Mouse (Mus musculus) monocyte, adult 2 months (primary cell): ENCODE measurements around the gene Gm20388.

Source experiments
- DNase-seq, 2 experiments: peaks; one replicate each; pipeline ENCODE4 v3.0.0; 2022; ENCODE audit warnings: low spot score in 2 of 2, low read depth in 1 of 2

Gm20388 gene

DNA sequence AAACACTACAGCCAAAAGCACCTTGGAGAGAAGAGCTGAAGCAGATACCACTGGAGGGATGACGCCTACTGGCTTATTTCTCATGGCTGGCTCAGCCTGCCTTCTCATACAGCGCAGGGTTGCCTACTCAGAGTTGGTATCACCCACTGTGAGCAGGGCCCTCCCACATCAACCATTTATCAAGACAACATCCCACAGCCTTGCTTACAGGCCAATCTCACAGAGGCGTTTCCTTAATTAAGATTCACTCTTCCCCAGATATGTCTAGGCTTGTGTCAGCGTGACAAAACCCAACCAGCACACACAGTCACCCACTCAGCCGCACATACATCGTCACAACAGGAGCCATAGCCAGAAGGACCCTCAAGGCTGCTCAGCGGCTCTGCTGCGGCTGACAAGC is 4172.0 kb downstream of the Gm20388 start:
- DNase-seq = no peak

DNA sequence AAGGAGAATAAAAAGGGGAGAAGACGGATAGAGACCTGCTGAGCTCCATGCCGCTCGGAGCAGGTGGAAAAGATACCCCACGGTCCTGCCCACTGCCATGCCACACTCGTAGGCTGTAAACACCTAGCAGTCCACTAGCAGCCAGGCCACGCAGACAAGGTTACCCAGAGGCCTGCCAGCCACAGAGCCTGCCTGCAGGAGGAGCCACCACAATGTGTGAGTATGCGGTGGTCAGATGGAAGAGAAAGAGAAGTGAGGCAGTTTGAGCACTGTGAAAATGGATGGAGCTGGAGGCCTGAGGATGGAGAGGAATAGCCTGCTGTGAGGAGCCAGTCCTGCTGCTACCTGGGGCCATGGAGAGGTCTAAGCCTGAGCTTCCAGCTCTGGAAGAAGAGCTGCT is 4173.0 kb downstream of the Gm20388 start:
- DNase-seq = no peak

DNA sequence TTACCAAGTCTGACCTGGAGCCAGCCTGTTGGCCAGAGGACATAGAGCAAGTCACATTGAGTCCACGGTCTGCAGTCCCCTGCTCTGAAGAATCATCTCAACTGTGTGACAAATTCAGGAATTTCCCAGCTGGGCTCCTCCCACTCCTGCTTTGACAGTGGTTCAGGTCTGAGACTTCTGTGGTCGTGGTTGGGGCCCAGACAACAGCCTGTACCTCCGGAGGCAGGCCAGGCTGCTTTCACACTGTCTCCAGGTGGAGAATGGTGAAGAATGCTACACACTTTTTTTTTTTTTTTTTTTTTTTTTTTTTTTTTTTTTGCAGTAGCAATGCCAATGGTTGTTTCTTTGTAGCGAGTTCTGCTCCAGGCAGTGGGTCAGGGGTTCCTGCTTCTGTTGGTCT is 4175.0 kb downstream of the Gm20388 start:
- no peak for DNase-seq

DNA sequence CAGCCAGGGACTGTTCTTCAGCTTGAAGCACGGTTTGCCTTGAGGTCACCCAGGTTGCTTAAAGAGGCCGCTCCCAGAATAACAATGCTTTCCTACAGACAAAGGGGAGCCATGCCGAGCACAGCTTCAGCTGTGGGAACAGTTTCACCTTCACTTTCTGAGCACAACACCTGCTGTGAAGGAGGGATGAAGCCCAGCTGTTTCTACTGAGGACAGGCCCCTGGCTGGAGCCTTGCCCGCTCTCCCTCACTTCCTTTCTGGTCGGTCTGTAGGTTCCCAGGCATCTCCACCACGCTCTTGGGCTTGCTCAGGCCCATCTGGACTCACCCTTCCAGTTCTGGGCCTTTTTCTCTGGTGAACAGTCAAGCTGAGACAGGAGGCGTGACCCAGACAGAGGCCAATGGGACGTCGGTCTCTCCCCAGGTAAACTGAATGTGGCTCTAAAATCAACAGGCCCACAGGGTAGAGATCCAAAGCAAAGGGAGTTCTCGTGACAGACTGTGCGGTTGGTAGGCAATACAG is 4177.5 kb downstream of the Gm20388 start:
- no peak for DNase-seq

DNA sequence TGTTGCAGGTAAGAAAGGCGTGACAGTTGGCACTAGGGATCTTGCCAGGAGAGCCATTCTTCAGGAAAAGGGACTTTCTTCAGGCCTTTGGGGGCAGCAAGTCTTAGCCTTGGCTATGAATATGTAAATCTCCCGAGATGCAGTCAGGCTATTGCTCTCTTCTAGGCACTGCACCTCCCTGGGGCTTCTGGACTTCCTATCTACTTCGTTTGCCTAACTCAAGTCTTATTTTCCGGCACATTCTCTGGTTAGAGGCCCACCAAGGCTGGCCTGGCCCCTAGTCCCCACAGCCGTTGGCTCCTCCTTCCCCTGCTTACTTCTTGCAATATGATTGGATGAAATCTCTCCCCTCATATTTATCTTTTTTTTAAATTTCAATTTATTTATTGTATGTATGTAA is 4178.4 kb downstream of the Gm20388 start:
- DNase-seq = no peak

DNA sequence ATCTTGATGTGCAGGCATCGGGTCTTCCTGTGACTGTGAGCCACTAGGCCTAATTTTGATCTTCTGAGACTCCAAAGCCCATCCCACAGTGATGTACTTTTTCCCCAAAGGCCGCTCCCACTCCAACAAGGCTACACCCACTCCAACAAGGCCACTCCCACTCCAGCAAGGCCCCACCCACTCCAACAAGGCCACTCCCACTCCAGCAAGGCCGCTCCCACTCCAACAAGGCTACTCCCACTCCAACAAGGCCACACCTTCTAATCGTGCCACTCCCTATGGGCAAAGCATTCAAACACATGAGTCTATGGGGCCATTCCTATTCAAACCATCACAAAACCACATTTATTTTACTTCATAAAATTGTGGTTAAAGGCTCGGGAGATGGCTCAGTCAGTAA is 4179.8 kb downstream of the Gm20388 start:
- no peak for DNase-seq

DNA sequence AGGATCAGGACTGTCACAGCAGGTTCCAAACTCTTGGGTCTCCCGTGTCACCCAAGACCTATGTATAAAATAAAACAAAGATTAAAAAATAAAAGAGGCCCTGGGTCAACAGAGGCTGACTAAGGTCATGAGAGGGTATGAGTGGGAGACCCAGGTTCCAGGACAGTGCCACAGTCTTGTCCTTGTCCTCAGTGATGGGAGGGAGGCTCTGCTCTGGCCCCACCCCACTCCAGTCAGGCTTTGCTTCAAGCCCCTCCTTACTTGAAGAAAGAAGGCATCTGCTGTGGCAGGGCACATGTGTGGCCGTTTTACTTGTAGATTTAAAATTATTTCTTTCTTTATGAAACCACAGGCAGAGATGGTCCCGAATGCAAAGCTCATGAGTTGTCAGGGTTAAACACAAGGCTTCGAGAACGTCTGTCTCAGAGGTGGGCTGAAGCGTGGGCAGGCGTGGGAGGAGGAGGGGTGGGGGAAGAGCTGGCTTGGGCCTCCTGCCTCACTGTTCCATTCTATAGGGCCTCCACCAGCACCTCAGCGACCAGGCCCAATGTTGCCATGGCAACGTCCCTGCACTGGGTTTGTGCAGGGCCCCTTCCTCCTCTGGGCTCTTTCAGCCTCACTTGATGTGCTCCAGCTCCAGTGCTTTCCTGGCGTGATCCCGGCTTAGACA is 4188.4 kb downstream of the Gm20388 start:
- DNase-seq = no peak

DNA sequence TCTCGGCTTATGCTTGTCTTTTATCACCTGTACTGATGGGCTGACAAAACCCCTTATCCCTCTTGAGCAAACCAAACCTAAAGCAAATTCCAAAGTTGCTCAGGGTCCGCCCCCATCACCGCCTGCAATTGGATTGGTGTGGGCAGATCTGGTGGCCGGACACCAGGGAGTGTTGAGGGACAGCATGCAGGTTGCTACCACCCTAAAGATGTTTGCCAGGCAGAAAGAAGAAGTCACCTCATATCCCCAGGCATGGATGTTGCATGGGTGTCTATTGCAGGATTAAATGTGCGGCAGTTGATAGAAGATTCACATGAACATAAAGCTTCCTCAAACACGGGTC is 4189.0 kb downstream of the Gm20388 start:
- no peak for DNase-seq

DNA sequence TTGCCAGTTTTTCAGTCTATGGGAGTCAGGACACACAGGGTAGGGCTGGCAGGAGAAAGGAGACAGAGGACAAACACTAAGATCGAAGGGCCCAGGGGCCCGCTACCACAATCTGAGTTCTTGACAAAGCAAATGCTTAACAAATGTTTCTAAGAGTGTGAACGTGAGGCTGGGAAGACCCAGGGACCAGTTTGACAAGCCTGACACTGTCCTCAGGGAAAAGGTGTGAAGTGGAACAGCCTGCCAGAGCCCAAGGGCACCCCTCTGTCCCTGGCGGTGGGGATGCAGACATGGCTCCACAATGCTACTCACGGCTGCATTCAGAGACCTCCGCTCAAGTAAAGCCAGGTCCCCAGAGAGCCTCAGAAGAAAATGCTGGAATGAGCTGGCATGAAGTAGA is 4195.2 kb downstream of the Gm20388 start:
- no peak for DNase-seq

DNA sequence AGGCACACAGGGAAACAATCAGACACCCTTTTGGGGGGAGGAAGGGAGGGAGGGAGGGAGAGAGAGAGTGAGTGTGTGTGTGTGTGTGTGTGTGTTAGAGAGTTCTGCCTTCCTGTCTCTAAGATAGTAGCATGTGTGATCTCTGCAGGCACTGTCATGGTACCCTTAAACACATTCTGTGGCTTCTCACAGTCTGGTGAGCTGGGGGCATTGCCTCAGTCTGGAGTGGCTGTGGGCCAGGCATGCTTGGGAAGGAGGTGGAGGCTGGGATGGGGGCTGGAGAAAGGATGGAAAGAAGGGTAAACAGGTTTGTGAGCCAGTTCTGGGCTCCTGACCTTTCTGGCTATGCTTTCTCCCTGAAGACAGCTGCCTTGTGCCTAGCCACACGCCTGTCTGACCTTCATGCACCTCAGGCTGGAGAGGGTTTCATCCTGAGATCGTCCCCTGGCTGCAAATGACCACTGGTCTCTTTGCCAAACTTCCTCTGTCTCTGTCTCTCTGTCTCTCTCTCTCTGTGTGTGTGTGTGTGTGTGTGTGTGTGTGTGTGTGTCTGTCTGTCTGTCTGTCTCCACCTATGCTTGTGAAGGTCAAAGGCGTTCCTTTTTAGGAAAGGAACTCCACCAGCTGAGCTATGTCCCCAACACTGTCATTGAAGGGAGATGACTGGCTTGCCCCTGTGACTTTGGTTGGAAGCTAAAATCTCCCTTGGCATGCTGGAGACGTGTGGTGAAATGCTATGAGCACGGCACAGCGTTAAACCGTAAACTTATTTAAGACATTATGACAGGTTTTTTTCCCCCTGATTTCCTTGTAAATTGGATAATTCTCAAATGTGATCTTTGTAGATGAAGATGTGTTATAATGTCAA is 4195.9 kb downstream of the Gm20388 start:
- DNase-seq = no peak

DNA sequence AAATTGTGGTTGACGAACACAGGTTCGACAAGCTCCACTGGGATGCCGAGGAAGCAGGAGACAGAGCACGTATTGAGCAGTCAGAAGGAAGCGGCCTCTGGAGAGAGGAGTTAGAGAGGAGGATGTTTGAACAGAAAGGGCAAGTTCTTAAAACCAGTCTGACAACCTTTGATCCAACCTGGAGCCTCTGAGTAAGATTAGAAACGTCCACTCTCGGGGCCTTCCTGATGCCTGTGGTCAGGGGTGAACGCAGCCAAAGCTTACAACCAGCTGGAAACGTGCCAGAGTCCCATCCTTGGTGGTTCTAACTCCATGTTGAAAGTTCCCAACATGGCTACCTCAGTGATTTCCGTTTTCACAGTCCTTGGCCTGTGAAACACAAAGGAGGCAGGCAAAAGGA is 4202.5 kb downstream of the Gm20388 start:
- DNase-seq = no peak

DNA sequence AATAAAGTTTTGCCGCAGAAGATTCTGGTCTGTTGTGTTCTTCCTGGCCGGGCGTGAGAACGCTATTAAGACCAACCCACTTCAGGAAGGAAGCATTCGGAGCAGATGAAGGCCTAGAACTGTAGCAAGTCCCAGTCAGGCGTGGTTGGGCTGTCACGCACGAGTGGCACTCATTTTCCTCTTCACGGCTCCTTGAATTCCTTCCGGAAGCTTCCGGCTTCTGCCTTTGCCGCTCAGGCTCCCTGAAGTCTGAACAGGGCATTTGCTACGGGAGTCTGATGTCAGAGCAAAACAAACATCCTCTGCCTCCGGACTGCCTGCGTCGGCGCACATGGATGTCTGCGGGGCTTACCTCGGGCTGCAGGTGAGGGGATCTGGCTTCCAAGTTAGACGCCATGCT is 4214.6 kb downstream of the Gm20388 start:
- no peak for DNase-seq

DNA sequence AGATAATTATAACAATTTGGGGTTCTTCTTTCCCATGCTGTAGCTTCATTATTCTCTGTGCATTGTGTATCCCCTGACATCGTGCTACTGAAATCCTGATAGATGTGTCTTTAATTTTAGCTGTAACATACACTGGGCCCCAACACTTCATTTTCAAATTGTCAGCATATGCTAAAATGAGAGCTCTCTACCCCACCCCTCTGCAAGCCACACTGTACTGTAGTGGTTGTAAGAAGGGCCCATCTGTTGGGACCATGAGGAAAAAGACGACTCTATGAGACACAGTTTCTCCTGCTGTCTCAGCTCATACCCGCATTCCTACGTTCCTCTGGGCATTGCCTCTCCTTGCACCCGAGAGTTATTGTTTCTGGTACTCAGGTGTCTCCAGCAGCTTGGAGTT is 4226.6 kb downstream of the Gm20388 start:
- no peak for DNase-seq

DNA sequence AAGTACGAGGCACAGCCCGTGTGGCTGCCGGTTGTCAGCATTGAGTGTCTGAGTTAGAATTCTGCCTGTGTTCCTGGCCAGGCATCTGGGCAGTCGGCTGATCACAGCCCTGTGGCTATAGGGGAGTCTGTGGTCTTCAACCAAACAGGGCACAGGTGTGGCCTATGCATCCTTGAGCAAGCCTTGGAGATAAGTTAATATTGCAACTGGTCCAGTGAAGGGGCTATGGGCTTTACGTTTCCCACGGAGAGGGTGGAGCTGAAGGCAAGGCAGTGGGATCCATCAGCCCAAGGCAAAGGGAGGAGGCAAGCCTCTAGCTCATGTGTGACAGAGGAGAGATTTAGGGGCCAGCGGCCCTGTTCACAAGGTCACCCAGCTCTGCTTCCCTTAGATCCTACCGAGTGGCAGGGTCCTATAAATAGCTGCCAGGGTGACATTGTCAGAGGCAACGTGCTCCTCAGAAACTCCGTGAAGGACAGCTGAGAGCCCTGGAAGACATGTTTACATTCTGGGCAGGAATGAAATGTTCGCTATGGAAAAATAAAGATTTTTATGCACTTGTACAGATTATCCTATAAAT is 4229.7 kb downstream of the Gm20388 start:
- DNase-seq = no peak

DNA sequence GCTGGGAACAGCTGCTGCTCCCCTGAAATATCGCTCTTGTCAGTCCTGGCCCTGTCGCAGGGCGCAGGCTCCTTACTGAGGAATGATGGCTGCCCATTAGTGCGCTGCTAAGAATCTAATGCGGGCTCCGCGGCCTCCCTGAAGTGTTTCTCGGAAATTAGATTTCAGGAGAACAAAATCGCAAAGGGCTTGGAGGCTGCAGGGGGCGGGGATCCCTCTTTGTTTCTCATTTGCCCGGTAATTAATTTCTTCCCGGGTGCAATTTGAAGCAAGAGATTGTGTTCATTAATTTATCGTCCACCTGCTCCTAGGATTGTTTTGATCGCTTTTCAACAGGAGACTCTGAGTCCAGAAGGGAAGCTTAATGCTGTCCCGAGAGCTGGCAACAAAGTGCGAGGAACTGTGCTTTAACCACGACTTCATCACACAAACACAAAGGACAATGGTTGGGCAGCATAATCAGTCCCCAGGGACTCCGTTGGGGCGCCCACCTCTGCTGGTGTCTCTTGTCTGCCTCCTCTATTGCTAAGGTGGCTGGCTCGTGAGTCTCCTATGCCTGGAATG is 4230.3 kb downstream of the Gm20388 start:
- peak in 1 of 2 experiments; percentile 0 for DNase-seq

DNA sequence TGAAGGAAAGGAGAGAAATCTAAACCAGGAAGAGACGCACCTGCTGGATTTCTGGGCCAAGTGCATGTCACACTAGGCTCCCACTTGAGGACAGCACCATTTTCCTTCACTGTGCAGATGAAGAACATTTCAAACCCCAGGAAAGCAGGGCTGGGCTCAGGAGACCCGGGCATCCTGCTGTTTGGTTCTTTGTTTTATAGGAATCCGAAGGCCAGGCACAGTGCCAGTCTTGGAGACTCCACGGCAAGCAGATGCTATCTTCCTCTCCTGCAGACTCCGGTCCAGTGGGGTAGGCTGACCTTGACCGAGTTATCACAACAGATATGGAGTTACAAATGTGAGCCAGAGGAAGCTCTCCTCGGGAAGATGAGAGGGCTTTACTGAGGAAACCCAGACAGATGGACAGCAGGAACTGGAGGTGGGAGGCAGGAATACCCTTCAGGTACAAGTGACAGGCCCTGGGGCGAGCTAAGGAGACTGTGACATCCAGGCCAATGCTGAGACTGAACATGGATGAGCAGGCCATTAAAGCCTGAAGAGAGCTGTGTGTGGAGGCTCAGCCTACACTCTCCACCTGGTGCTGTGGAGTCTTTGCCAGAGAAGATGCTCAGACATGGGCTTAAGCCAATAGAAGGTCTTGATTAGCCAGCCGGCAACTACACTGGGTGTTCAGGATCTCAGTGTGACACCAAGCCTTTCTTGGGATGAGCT is 4231.2 kb downstream of the Gm20388 start:
- peak in 1 of 2 experiments; percentile 0 for DNase-seq

DNA sequence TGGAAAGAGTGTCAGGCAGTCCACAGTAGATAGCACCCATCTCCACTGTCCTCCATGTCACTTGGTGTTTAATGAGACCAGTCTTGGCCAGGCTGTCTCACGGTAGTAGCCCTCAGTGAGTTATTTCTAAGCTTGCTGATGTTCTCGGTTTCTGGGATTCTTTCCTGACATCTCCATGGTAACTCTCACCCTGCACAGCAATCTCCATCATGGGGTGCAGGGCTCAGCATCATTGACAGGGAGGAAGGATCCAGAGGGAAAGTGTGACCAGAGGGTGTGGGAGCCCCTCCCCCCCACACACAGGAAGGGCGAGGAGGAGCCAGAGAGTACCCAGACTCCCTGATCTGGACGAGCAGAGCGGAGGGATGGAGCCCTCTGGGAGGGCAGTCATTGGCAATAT is 4232.4 kb downstream of the Gm20388 start:
- DNase-seq = no peak

DNA sequence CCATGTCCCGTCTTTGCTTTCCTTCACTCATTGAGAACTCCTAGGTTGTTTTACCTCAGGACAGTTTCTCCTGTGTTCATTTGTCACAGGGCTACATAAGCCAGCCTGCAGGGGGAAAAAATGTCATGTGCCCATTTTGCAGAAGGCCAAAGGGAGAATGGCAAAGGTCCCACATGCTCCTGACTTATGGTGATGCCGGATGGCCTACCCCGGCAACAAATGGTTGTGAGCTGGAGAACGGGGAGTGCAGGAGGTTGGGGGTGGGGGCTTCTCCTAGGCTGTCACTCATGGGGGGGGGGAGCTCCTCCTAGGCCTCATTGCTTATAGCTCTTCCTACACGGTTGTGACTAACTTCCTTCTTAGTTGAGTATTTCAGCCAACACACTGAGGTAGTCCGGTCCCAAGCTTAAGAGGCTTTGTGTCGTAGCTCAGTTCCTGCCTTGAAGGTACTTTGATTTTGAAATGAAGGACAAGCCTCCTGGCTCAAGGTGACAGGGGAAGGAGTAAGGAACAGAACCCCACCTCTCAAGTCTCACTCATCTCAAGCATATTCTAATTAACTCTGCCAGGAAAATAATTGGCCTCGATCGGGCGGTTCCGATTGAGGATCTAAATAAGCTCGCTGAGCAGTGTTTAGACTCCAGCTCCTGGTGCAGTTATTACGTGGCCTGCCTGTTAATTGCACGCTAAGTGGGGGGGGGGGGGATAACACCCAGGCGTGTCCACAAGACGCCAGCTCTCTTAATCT is 4233.4 kb downstream of the Gm20388 start:
- DNase-seq = no peak

DNA sequence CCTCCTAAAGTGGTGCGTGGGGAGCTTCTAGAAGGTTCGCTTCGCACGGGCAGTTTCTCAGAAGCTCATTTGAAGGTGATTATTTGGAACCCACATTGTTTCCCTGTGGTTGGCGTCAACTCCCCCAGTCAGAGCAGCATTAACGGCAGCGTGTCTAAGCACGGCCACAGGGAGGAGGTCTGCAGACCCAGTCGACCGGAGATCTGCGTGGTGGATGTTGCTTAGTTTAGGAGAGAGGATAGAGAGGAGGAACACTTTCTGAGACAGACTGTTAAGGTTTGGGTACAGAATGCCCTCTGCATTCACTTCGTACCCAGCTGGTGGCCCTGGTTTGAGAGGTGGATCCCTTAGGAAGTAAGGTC is 4234.0 kb downstream of the Gm20388 start:
- no peak for DNase-seq

DNA sequence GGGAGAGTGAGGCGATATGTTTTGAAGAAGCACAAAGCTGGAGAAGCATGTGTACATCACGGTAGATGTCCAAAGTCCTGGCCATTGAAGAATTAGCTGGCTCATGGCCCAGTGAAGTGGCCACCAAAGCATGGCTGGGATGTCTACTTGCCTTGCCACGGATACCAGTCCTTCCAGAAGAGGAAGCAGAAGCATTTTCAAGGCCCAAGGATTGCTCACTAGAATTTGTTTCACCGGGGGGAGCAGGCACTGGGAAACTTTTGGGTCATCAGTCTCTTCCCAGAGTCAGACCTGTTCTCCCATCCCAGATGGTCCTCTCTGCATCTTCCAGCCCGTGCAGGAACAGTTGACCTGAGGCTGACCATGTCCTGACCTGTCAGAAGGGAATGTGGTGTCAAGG is 4235.6 kb downstream of the Gm20388 start:
- DNase-seq = no peak

DNA sequence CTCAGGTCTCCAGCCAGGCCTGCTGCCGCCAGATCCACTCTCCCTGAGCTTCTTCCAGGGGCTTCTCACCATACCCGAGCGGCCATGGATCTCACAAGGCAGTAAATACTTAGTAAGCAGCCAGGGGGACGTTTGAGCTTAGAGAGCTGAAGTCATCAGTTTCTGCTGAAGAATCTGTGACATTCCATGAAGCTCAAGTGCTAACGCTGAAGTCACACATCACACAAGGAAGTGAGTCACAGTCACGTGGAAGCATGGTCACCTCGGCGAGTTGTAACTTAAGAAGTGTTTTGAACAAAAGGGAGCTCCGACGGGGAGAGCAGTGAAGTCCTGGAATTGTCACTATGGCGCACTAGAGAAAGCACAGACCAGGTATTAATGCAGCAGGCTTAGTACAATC is 4239.4 kb downstream of the Gm20388 start:
- no peak for DNase-seq
